Mouse (Mus musculus) E14TG2a.4 (cell line): ENCODE measurements around the gene Nudt4.

Experiments
- H3K27me3 ChIP-seq: 2 replicates; pipeline ENCODE4 v1.6.1; 2014; ENCODE audit warnings: low read length, control low read depth; ENCODE audit not compliant: insufficient read depth
- H3K36me3 ChIP-seq: 2 replicates; pipeline ENCODE4 v1.6.1; 2014; ENCODE audit warnings: low read length, control low read depth; ENCODE audit not compliant: insufficient read depth
- H3K4me1 ChIP-seq: replicated peaks from 2 replicates; pipeline ENCODE4 v1.6.1; 2014; ENCODE audit warnings: low read depth, low read length, control low read depth
- H3K4me3 ChIP-seq: replicated peaks from 2 replicates; pipeline ENCODE4 v1.5.1; 2014; ENCODE audit warnings: mild to moderate bottlenecking, low read length
- H3K9me3 ChIP-seq: 2 replicates; pipeline ENCODE4 v1.6.1; 2014; ENCODE audit warnings: low read length, control low read depth
- CTCF ChIP-seq: conservative IDR thresholded peaks from 2 replicates; pipeline ENCODE4 v1.5.1; 2014; ENCODE audit warnings: low read length
- NANOG ChIP-seq: IDR thresholded peaks from 2 replicates; pipeline ENCODE4 v1.6.1; 2014; ENCODE audit warnings: borderline replicate concordance, low read length, mixed read lengths
- POU5F1 ChIP-seq: IDR thresholded peaks from 2 replicates; pipeline ENCODE4 v1.6.1; 2014; ENCODE audit warnings: low read length, borderline replicate concordance

Nudt4 gene

DNA sequence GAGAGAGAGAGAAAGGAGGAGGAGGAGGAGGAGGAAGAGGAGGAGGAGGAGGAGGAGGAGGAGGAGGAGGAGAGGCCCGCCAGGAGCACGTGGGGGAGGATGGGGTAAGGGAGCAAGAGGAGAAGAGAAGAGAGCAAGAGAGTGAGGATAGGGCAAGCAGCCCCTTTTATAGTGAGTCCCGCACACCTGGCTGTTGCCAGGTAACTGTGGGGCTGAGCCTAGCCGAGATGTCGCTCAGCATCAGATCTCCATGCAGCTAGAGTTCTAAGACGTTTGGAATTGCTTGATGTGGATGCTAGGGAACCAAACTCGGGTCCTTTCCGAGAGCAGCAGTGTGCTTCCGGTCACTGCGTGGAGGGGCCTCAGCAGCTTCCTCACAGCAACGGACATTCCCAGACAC is 30.5 kb upstream of the Nudt4 start:
- Histone ChIP-seq H3K36me3 (no peaks in the 10 kb centered on the region), H3K4me1 (peaks cover 47% of the 10 kb centered on the region), H3K9me3 (peaks cover under 1% of the 10 kb centered on the region; the same call in 1 of the 2 replicates), H3K4me3 (no peak overlapping the region), H3K27me3 (peaks cover 8% of the 10 kb centered on the region)
- TF ChIP-seq CTCF (no peak), NANOG (no peak), POU5F1 (no peak)

DNA sequence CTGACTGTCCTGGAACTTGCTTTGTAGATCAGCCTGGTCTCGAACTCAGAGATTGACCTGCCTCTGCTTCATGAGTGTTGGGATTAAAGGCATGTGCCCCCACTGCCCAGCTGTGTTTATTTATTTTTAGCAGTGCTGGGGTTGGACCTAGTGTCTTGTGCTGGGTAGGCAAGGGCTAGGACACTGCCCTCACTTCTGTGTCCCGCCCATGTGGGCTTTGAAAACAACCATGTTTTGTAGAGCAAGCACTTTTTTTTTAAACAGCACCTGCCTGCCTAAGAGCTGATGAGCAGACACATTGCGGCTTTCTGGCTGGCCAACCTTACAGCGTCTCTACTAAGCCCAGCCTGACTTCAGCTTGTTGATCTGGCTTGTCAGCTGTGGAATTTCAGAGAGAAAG is 27.3 kb upstream of the Nudt4 start:
- H3K4me3 ChIP-seq = no peak overlapping the region
- H3K27me3 ChIP-seq = peaks cover 2% of the 10 kb centered on the region; the same call in 1 of the 2 replicates
- peaks cover 6% of the 10 kb centered on the region; the same call in 1 of the 2 replicates for H3K9me3 ChIP-seq
- no peak for TF ChIP-seq NANOG
- no peak for TF ChIP-seq CTCF
- no peak for TF ChIP-seq POU5F1
- peaks cover 22% of the 10 kb centered on the region for H3K4me1 ChIP-seq
- H3K36me3 ChIP-seq = no peaks in the 10 kb centered on the region

DNA sequence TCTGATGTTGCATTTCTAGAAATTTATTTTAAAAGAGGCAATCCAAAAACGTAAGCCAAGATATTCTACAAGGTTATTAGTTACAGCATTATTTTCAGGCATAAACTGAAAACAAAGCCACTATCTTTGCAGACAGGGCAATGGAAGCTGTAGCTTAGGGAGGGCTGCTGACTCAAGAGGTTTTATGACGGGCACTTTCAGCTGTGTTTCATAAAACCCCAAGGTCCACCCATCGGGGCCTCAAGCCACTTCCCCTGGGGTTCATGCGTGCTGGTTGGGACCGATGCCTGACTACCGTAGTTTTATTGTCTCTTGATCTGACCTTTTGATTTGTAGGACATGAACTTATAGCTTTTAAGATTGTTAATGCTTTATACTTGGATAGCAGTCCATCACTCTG is 26.2 kb upstream of the Nudt4 start:
- H3K4me3 ChIP-seq = no peak overlapping the region
- H3K36me3 ChIP-seq = no peaks in the 10 kb centered on the region
- TF ChIP-seq CTCF = no peak
- no peak for TF ChIP-seq POU5F1
- TF ChIP-seq NANOG = no peak
- peaks cover 17% of the 10 kb centered on the region for H3K4me1 ChIP-seq
- peaks cover 2% of the 10 kb centered on the region; the same call in 1 of the 2 replicates for H3K27me3 ChIP-seq
- peaks cover 6% of the 10 kb centered on the region; the same call in 1 of the 2 replicates for H3K9me3 ChIP-seq

GRCm38 (mm10) chr10:95589196-95589595 is 25.2 kb upstream of the Nudt4 start:
- peaks cover 6% of the 10 kb centered on the region; the same call in 1 of the 2 replicates for H3K9me3 ChIP-seq
- no peak for TF ChIP-seq NANOG
- no peak for TF ChIP-seq POU5F1
- TF ChIP-seq CTCF = no peak
- no peak overlapping the region for H3K4me3 ChIP-seq
- H3K27me3 ChIP-seq = no peaks in the 10 kb centered on the region
- no peaks in the 10 kb centered on the region for H3K36me3 ChIP-seq
- H3K4me1 ChIP-seq = peaks cover 8% of the 10 kb centered on the region

GRCm38 (mm10) chr10:95587509-95588220 is 23.7 kb upstream of the Nudt4 start:
- H3K36me3 ChIP-seq = no peaks in the 10 kb centered on the region
- H3K27me3 ChIP-seq = no peaks in the 10 kb centered on the region
- H3K4me3 ChIP-seq = no peak overlapping the region
- TF ChIP-seq POU5F1 = no peak
- peak; percentile 34; the same call in 1 of the 2 replicates for TF ChIP-seq NANOG
- no peak for TF ChIP-seq CTCF
- H3K9me3 ChIP-seq = peaks cover 6% of the 10 kb centered on the region; the same call in 1 of the 2 replicates
- H3K4me1 ChIP-seq = peaks cover 8% of the 10 kb centered on the region

- no peak overlapping the region for H3K4me3 ChIP-seq
- H3K9me3 ChIP-seq = peaks cover 6% of the 10 kb centered on the region; the same call in 1 of the 2 replicates
- no peak for TF ChIP-seq POU5F1
- no peak for TF ChIP-seq NANOG
- no peak for TF ChIP-seq CTCF
- no peaks in the 10 kb centered on the region for H3K36me3 ChIP-seq
- H3K27me3 ChIP-seq = no peaks in the 10 kb centered on the region
- peaks cover 6% of the 10 kb centered on the region for H3K4me1 ChIP-seq
Measured at GRCm38 (mm10) chr10:95585554-95585953, 21.6 kb upstream of the Nudt4 start.

DNA sequence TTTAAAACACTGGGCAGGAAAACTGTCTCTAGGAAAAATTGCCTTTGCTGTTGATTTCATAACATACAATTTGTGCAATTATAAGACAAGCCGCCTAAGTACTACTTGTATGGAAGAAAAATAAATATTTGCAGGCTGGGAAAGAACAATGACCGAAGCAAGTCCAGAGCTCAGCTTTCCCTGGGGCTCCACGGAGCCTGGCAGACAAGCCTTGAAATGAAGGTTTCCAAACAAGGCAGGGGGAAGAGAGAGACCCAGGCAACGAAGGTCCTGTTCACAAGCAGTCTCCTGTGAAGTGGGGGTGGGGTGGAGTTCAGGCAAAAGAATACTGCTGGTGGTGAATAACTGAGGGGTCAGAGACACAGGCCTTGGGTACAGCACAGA is 13.6 kb upstream of the Nudt4 start:
- TF ChIP-seq POU5F1 (no peak), CTCF (no peak), NANOG (no peak)
- no peaks in the 10 kb centered on the region for H3K36me3 ChIP-seq
- H3K4me3 ChIP-seq = no peak overlapping the region
- no peaks in the 10 kb centered on the region for H3K27me3 ChIP-seq
- H3K9me3 ChIP-seq = no peaks in the 10 kb centered on the region
- H3K4me1 ChIP-seq = peaks cover 27% of the 10 kb centered on the region

DNA sequence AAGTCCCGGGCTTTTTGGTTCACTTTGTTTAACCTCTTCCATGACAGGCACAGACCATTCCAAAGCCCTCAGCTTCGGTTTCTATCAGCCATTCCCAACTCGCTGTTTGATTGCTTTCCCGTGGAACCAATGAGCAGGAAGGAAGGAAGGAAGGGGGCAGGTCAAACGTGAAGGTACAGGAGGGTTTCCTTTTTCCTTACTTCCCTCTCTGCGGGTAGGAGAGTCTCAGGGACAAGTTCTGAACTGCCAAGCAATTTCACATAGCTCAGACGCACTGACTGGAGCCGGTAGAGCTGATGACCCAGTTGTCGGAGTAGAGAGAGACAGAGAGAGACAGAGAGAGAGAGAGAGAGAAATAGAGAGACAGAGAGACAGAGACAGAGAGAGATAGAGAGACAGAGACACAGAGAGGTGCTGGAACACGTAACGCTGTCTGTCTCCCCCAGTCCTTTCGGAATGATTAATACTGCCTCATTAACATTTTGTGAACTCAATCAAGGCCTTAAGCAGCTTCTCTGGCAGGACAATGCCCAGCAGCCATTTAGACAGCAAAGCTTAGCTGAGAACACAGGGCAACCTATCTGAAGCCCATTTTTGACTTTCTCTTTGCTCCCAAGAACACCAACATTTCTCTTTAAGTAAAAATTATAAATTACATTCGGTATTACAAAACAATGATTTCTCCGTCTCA is 13.1 kb upstream of the Nudt4 start:
- no peaks in the 10 kb centered on the region for H3K9me3 ChIP-seq
- TF ChIP-seq NANOG (no peak), CTCF (no peak), POU5F1 (no peak)
- peak overlapping the region; percentile 39 for H3K4me3 ChIP-seq
- H3K36me3 ChIP-seq = no peaks in the 10 kb centered on the region
- no peaks in the 10 kb centered on the region for H3K27me3 ChIP-seq
- peaks cover 31% of the 10 kb centered on the region for H3K4me1 ChIP-seq
